Mouse (Mus musculus) thymus, adult 2 months (tissue): ENCODE results near the gene Mlip.

Source experiments
- CTCF ChIP-seq: fragments of 200-500 bp; IDR thresholded peaks from 2 replicates; pipeline ENCODE4 v1.5.1; 2012; ENCODE audit warnings: mild to moderate bottlenecking, control low read depth, low read length, moderate library complexity, borderline replicate concordance; ENCODE audit not compliant: control insufficient read depth, poor library complexity, insufficient read depth; ENCODE audit errors: extremely low read depth
- POLR2A ChIP-seq: fragments of 200-500 bp; IDR thresholded peaks from 2 replicates; pipeline ENCODE4 v1.6.1; 2012; ENCODE audit warnings: mild to moderate bottlenecking, low read length, control low read depth, moderate library complexity; ENCODE audit not compliant: control insufficient read depth, poor library complexity, insufficient read depth; ENCODE audit errors: extremely low read depth

GRCm38 (mm10) chr9:77360654-77361053 lies 7.9 kb upstream of the Mlip start:
- TF ChIP-seq CTCF (no peak), POLR2A (no peak)
